Mouse (Mus musculus): ENCODE data around the gene Aif1l. TPM values are rescaled to one million over a fixed set of nuclear protein-coding genes. Genes with fewer than 3 reads are reported as not detected.

The Aif1l gene
- polyA plus RNA-seq, 1 experiment from 2014 or later: 28.3 TPM

- ATAC-seq: no peak
- Histone ChIP-seq H3K27ac (ENCODE audit: low read length) (no peak overlapping the region), H3K9ac (ENCODE audit: low read depth, low read length) (no peak overlapping the region), H3K4me3 (ENCODE audit: low read depth, low read length) (no peak overlapping the region), H3K27me3 (ENCODE audit: control insufficient read depth, insufficient read depth, low read depth, low read length) (no peaks in the 10 kb centered on the region), H3K36me3 (ENCODE audit: control insufficient read depth, insufficient read depth, low read length) (no peaks in the 10 kb centered on the region), H3K4me1 (ENCODE audit: control insufficient read depth, insufficient read depth, low read length) (no peaks in the 10 kb centered on the region), H3K9me3 (replicated peaks; ENCODE audit: control insufficient read depth, low read length, poor library complexity, severe bottlenecking) (no peaks in the 10 kb centered on the region), H3K4me2 (ENCODE audit: low read length) (no peak overlapping the region)
- WGBS: 26% methylated on average over 4 of the region's 4 CpGs
Measured at GRCm38 (mm10) chr2:31915112-31915511, 34.8 kb upstream of the Aif1l start.

- no peak for ATAC-seq
- Histone ChIP-seq H3K27ac (ENCODE audit: low read length) (no peak overlapping the region), H3K27me3 (ENCODE audit: control insufficient read depth, insufficient read depth, low read depth, low read length) (no peaks in the 10 kb centered on the region), H3K36me3 (ENCODE audit: control insufficient read depth, insufficient read depth, low read length) (no peaks in the 10 kb centered on the region), H3K9me3 (replicated peaks; ENCODE audit: control insufficient read depth, low read length, poor library complexity, severe bottlenecking) (no peaks in the 10 kb centered on the region), H3K4me3 (ENCODE audit: low read depth, low read length) (no peak overlapping the region), H3K4me1 (ENCODE audit: control insufficient read depth, insufficient read depth, low read length) (no peaks in the 10 kb centered on the region), H3K9ac (ENCODE audit: low read depth, low read length) (no peak overlapping the region), H3K4me2 (ENCODE audit: low read length) (no peak overlapping the region)
- WGBS: 31% methylated on average over 4 of the region's 4 CpGs
Measured at GRCm38 (mm10) chr2:31917636-31918035, 32.3 kb upstream of the Aif1l start.

GRCm38 (mm10) chr2:31923645-31924044 lies 26.3 kb upstream of the Aif1l start:
- Histone ChIP-seq H3K9me3 (replicated peaks; ENCODE audit: control insufficient read depth, low read length, poor library complexity, severe bottlenecking) (no peaks in the 10 kb centered on the region), H3K4me1 (ENCODE audit: control insufficient read depth, insufficient read depth, low read length) (no peaks in the 10 kb centered on the region), H3K4me2 (ENCODE audit: low read length) (no peak overlapping the region), H3K4me3 (ENCODE audit: low read depth, low read length) (no peak overlapping the region), H3K27me3 (ENCODE audit: control insufficient read depth, insufficient read depth, low read depth, low read length) (no peaks in the 10 kb centered on the region), H3K9ac (ENCODE audit: low read depth, low read length) (no peak overlapping the region), H3K27ac (ENCODE audit: low read length) (no peak overlapping the region), H3K36me3 (ENCODE audit: control insufficient read depth, insufficient read depth, low read length) (no peaks in the 10 kb centered on the region)
- no peak for ATAC-seq
- 80% methylated on average over 4 of the region's 4 CpGs for WGBS

- ATAC-seq: no peak
- Histone ChIP-seq H3K27ac (ENCODE audit: low read length) (no peak overlapping the region), H3K4me3 (ENCODE audit: low read depth, low read length) (no peak overlapping the region), H3K9ac (ENCODE audit: low read depth, low read length) (no peak overlapping the region), H3K36me3 (ENCODE audit: control insufficient read depth, insufficient read depth, low read length) (no peaks in the 10 kb centered on the region), H3K9me3 (replicated peaks; ENCODE audit: control insufficient read depth, low read length, poor library complexity, severe bottlenecking) (no peaks in the 10 kb centered on the region), H3K27me3 (ENCODE audit: control insufficient read depth, insufficient read depth, low read depth, low read length) (no peaks in the 10 kb centered on the region), H3K4me1 (ENCODE audit: control insufficient read depth, insufficient read depth, low read length) (no peaks in the 10 kb centered on the region), H3K4me2 (ENCODE audit: low read length) (no peak overlapping the region)
- WGBS: 34% methylated on average over 9 of the region's 9 CpGs
Measured at GRCm38 (mm10) chr2:31924811-31925210, 25.1 kb upstream of the Aif1l start.

GRCm38 (mm10) chr2:31925936-31926335 lies 24.0 kb upstream of the Aif1l start:
- H3K9ac ChIP-seq (ENCODE audit: low read depth, low read length): no peak overlapping the region
- no peaks in the 10 kb centered on the region for H3K4me1 ChIP-seq (ENCODE audit: control insufficient read depth, insufficient read depth, low read length)
- H3K27ac ChIP-seq (ENCODE audit: low read length): no peak overlapping the region
- H3K4me2 ChIP-seq (ENCODE audit: low read length): no peak overlapping the region
- no peaks in the 10 kb centered on the region for H3K27me3 ChIP-seq (ENCODE audit: control insufficient read depth, insufficient read depth, low read depth, low read length)
- H3K36me3 ChIP-seq (ENCODE audit: control insufficient read depth, insufficient read depth, low read length): no peaks in the 10 kb centered on the region
- H3K4me3 ChIP-seq (ENCODE audit: low read depth, low read length): no peak overlapping the region
- H3K9me3 ChIP-seq (replicated peaks; ENCODE audit: control insufficient read depth, low read length, poor library complexity, severe bottlenecking): no peaks in the 10 kb centered on the region
- 58% methylated on average over 4 of the region's 4 CpGs for WGBS
- no peak for ATAC-seq

GRCm38 (mm10) chr2:31929664-31930063 lies 20.3 kb upstream of the Aif1l start:
- Histone ChIP-seq H3K27ac (ENCODE audit: low read length) (no peak overlapping the region), H3K4me1 (ENCODE audit: control insufficient read depth, insufficient read depth, low read length) (no peaks in the 10 kb centered on the region), H3K4me2 (ENCODE audit: low read length) (no peak overlapping the region), H3K36me3 (ENCODE audit: control insufficient read depth, insufficient read depth, low read length) (no peaks in the 10 kb centered on the region), H3K27me3 (ENCODE audit: control insufficient read depth, insufficient read depth, low read depth, low read length) (no peaks in the 10 kb centered on the region), H3K4me3 (ENCODE audit: low read depth, low read length) (no peak overlapping the region), H3K9me3 (replicated peaks; ENCODE audit: control insufficient read depth, low read length, poor library complexity, severe bottlenecking) (no peaks in the 10 kb centered on the region), H3K9ac (ENCODE audit: low read depth, low read length) (no peak overlapping the region)
- no peak for ATAC-seq
- 85% methylated on average over 3 of the region's 3 CpGs for WGBS

- Histone ChIP-seq H3K36me3 (ENCODE audit: control insufficient read depth, insufficient read depth, low read length) (no peaks in the 10 kb centered on the region), H3K4me1 (ENCODE audit: control insufficient read depth, insufficient read depth, low read length) (no peaks in the 10 kb centered on the region), H3K4me2 (ENCODE audit: low read length) (no peak overlapping the region), H3K9me3 (replicated peaks; ENCODE audit: control insufficient read depth, low read length, poor library complexity, severe bottlenecking) (no peaks in the 10 kb centered on the region), H3K9ac (ENCODE audit: low read depth, low read length) (no peak overlapping the region), H3K27ac (ENCODE audit: low read length) (no peak overlapping the region), H3K27me3 (ENCODE audit: control insufficient read depth, insufficient read depth, low read depth, low read length) (no peaks in the 10 kb centered on the region), H3K4me3 (ENCODE audit: low read depth, low read length) (no peak overlapping the region)
- 30% methylated on average over 4 of the region's 4 CpGs for WGBS
- ATAC-seq: no peak
Measured at GRCm38 (mm10) chr2:31934551-31934950, 15.4 kb upstream of the Aif1l start.

- Histone ChIP-seq H3K4me3 (ENCODE audit: low read depth, low read length) (no peak overlapping the region), H3K4me2 (ENCODE audit: low read length) (no peak overlapping the region), H3K4me1 (ENCODE audit: control insufficient read depth, insufficient read depth, low read length) (no peaks in the 10 kb centered on the region), H3K9me3 (replicated peaks; ENCODE audit: control insufficient read depth, low read length, poor library complexity, severe bottlenecking) (no peaks in the 10 kb centered on the region), H3K27me3 (ENCODE audit: control insufficient read depth, insufficient read depth, low read depth, low read length) (no peaks in the 10 kb centered on the region), H3K36me3 (ENCODE audit: control insufficient read depth, insufficient read depth, low read length) (no peaks in the 10 kb centered on the region), H3K9ac (ENCODE audit: low read depth, low read length) (no peak overlapping the region), H3K27ac (ENCODE audit: low read length) (no peak overlapping the region)
- WGBS: 55% methylated on average over 4 of the region's 4 CpGs
- no peak for ATAC-seq
Measured at GRCm38 (mm10) chr2:31935054-31935453, 14.9 kb upstream of the Aif1l start.

- no peaks in the 10 kb centered on the region for H3K36me3 ChIP-seq (ENCODE audit: control insufficient read depth, insufficient read depth, low read length)
- no peaks in the 10 kb centered on the region for H3K27me3 ChIP-seq (ENCODE audit: control insufficient read depth, insufficient read depth, low read depth, low read length)
- no peak overlapping the region for H3K9ac ChIP-seq (ENCODE audit: low read depth, low read length)
- H3K4me1 ChIP-seq (ENCODE audit: control insufficient read depth, insufficient read depth, low read length): no peaks in the 10 kb centered on the region
- no peaks in the 10 kb centered on the region for H3K9me3 ChIP-seq (replicated peaks; ENCODE audit: control insufficient read depth, low read length, poor library complexity, severe bottlenecking)
- WGBS: 83% methylated on average over 1 of the region's 1 CpGs
- ATAC-seq: no peak
- H3K4me3 ChIP-seq (ENCODE audit: low read depth, low read length): no peak overlapping the region
- H3K27ac ChIP-seq (ENCODE audit: low read length): no peak overlapping the region
- no peak overlapping the region for H3K4me2 ChIP-seq (ENCODE audit: low read length)
Measured at GRCm38 (mm10) chr2:31938298-31938697, 11.6 kb upstream of the Aif1l start.

GRCm38 (mm10) chr2:31943011-31943410 lies 6.9 kb upstream of the Aif1l start:
- WGBS: 70% methylated on average over 4 of the region's 4 CpGs
- Histone ChIP-seq H3K4me1 (ENCODE audit: control insufficient read depth, insufficient read depth, low read length) (no peaks in the 10 kb centered on the region), H3K4me3 (ENCODE audit: low read depth, low read length) (no peak overlapping the region), H3K36me3 (ENCODE audit: control insufficient read depth, insufficient read depth, low read length) (no peaks in the 10 kb centered on the region), H3K9me3 (replicated peaks; ENCODE audit: control insufficient read depth, low read length, poor library complexity, severe bottlenecking) (no peaks in the 10 kb centered on the region), H3K4me2 (ENCODE audit: low read length) (no peak overlapping the region), H3K9ac (ENCODE audit: low read depth, low read length) (no peak overlapping the region), H3K27ac (ENCODE audit: low read length) (no peak overlapping the region), H3K27me3 (ENCODE audit: control insufficient read depth, insufficient read depth, low read depth, low read length) (no peaks in the 10 kb centered on the region)
- ATAC-seq: no peak
